Mouse (Mus musculus) MEL (cell line): ENCODE data around the gene Dennd1a. TPM values are rescaled to one million over a fixed set of nuclear protein-coding genes. Genes with fewer than 3 reads are reported as not detected.

ENCODE experiments used
- DNase-seq: peaks from one replicate; pipeline ENCODE4 v3.0.0; 2011; ENCODE audit warnings: low read depth, low spot score
- H3K27ac ChIP-seq: 2 replicates; pipeline ENCODE4 v1.5.1; 2012; ENCODE audit warnings: low read depth, mild to moderate bottlenecking, control low read depth, low read length, moderate library complexity; ENCODE audit not compliant: control insufficient read depth
- H3K27me3 ChIP-seq, 2 experiments: fragments of 150-350 bp in 1 of 2; sonication (generic) in 1 of 2; 2 replicates each; pipeline ENCODE4 v1.6.1; 2012; ENCODE audit warnings: low read length in 2 of 2, mild to moderate bottlenecking in 2 of 2, improper control_type of control experiment in 1 of 2, moderate library complexity in 1 of 2; ENCODE audit not compliant: insufficient read depth in 2 of 2, control insufficient read depth in 1 of 2
- H3K36me3 ChIP-seq, 2 experiments: 2 replicates each; pipeline ENCODE4 v1.6.1; 2012 to 2014; ENCODE audit warnings: low read length in 2 of 2, improper control_type of control experiment in 1 of 2, inconsistent platforms in 1 of 2, mild to moderate bottlenecking in 1 of 2; ENCODE audit not compliant: insufficient read depth in 2 of 2, control insufficient read depth in 1 of 2
- H3K4me1 ChIP-seq, 2 experiments: fragments of 150-350 bp in 1 of 2; sonication (generic) in 1 of 2; 2 replicates each; pipeline ENCODE4 v1.6.1; 2012; ENCODE audit warnings: low read length in 2 of 2, improper control_type of control experiment in 1 of 2, mild to moderate bottlenecking in 1 of 2; ENCODE audit not compliant: insufficient read depth in 2 of 2, control insufficient read depth in 1 of 2
- H3K4me3 ChIP-seq, 2 experiments: fragments of 150-350 bp in 1 of 2; sonication (generic) in 1 of 2; 2 replicates each; pipeline ENCODE4 v1.5.1; 2012; ENCODE audit warnings: low read depth in 2 of 2, low read length in 2 of 2, mild to moderate bottlenecking in 2 of 2, moderate library complexity in 2 of 2, control low read depth in 1 of 2, improper control_type of control experiment in 1 of 2; ENCODE audit not compliant: control insufficient read depth in 1 of 2, insufficient read depth in 1 of 2
- H3K79me2 ChIP-seq: 2 replicates; pipeline ENCODE4 v1.6.1; 2012; ENCODE audit warnings: mild to moderate bottlenecking, low read length, moderate library complexity; ENCODE audit not compliant: control insufficient read depth, poor library complexity, insufficient read depth
- H3K9ac ChIP-seq: 2 replicates; pipeline ENCODE4 v1.6.1; 2012; ENCODE audit warnings: low read depth, mild to moderate bottlenecking, control low read depth, low read length, moderate library complexity; ENCODE audit not compliant: control insufficient read depth, poor library complexity, severe bottlenecking
- H3K9me3 ChIP-seq: fragments of 150-350 bp; sonication (generic); replicated peaks from 2 replicates; pipeline ENCODE4 v1.6.1; 2012; ENCODE audit warnings: mild to moderate bottlenecking, low read length, improper control_type of control experiment, moderate library complexity; ENCODE audit not compliant: insufficient read depth
- BHLHE40 ChIP-seq: IDR thresholded peaks from 2 replicates; pipeline ENCODE4 v1.6.1; 2012; ENCODE audit warnings: low read depth, mild to moderate bottlenecking, inconsistent platforms, low read length, improper control_type of control experiment, borderline replicate concordance
- CHD1 ChIP-seq: IDR thresholded peaks from 2 replicates; pipeline ENCODE4 v1.6.1; 2012; ENCODE audit warnings: low read depth, mild to moderate bottlenecking, inconsistent platforms, low read length, improper control_type of control experiment
- CHD2 ChIP-seq: IDR thresholded peaks from 2 replicates; pipeline ENCODE4 v1.6.1; 2011; ENCODE audit warnings: low read length, improper control_type of control experiment
- ELF1 ChIP-seq: IDR thresholded peaks from 2 replicates; pipeline ENCODE4 v1.6.1; 2014; ENCODE audit warnings: low read depth, mild to moderate bottlenecking, inconsistent platforms, low read length, improper control_type of control experiment, moderate library complexity
- ETS1 ChIP-seq: IDR thresholded peaks from 2 replicates; pipeline ENCODE4 v1.6.1; 2012; ENCODE audit warnings: low read depth, mild to moderate bottlenecking, inconsistent platforms, low read length, improper control_type of control experiment, moderate library complexity
- GABPA ChIP-seq: IDR thresholded peaks from 2 replicates; pipeline ENCODE4 v1.6.1; 2012; ENCODE audit warnings: low read depth, mild to moderate bottlenecking, inconsistent platforms, low read length, improper control_type of control experiment, moderate library complexity
- GATA1 ChIP-seq: IDR thresholded peaks from 2 replicates; pipeline ENCODE4 v1.6.1; 2011; ENCODE audit warnings: low read depth, low read length, improper control_type of control experiment
- HCFC1 ChIP-seq: IDR thresholded peaks from 2 replicates; pipeline ENCODE4 v1.6.1; 2012; ENCODE audit warnings: low read depth, mild to moderate bottlenecking, inconsistent platforms, low read length, improper control_type of control experiment, moderate library complexity
- KAT2A ChIP-seq: conservative IDR thresholded peaks from 2 replicates; pipeline ENCODE4 v1.6.1; 2012; ENCODE audit warnings: low read depth, low read length, improper control_type of control experiment, inconsistent platforms
- MAFK ChIP-seq: IDR thresholded peaks from 2 replicates; pipeline ENCODE4 v1.6.1; 2011; ENCODE audit warnings: low read depth, mild to moderate bottlenecking, low read length, improper control_type of control experiment, borderline replicate concordance
- MAX ChIP-seq: IDR thresholded peaks from 2 replicates; pipeline ENCODE4 v1.6.1; 2011; ENCODE audit warnings: low read length, improper control_type of control experiment
- MAZ ChIP-seq: IDR thresholded peaks from 2 replicates; pipeline ENCODE4 v1.6.1; 2012; ENCODE audit warnings: low read depth, mild to moderate bottlenecking, inconsistent platforms, low read length, improper control_type of control experiment
- MEF2A ChIP-seq: IDR thresholded peaks from 2 replicates; pipeline ENCODE4 v1.6.1; 2014; ENCODE audit warnings: low read depth, mild to moderate bottlenecking, inconsistent platforms, low read length, improper control_type of control experiment; ENCODE audit not compliant: poor library complexity, insufficient replicate concordance, severe bottlenecking; ENCODE audit errors: extremely low read depth
- POLR2AphosphoS2 ChIP-seq: IDR thresholded peaks from 2 replicates; pipeline ENCODE4 v1.6.1; 2011; ENCODE audit warnings: low read length, improper control_type of control experiment
- POLR2AphosphoS5 ChIP-seq: IDR thresholded peaks from 2 replicates; pipeline ENCODE4 v1.6.1; 2012; ENCODE audit warnings: low read depth, borderline replicate concordance, mild to moderate bottlenecking, inconsistent platforms, low read length, moderate library complexity, mixed read lengths
- SIN3A ChIP-seq: IDR thresholded peaks from 2 replicates; pipeline ENCODE4 v1.6.1; 2012; ENCODE audit warnings: low read length, improper control_type of control experiment, inconsistent platforms
- SMC3 ChIP-seq: IDR thresholded peaks from 2 replicates; pipeline ENCODE4 v1.6.1; 2011; ENCODE audit warnings: low read depth, low read length, improper control_type of control experiment
- TBP ChIP-seq: IDR thresholded peaks from 2 replicates; pipeline ENCODE4 v1.8.0; 2011; ENCODE audit warnings: low read depth, low read length, improper control_type of control experiment
- TCF12 ChIP-seq: IDR thresholded peaks from 2 replicates; pipeline ENCODE4 v1.6.1; 2014; ENCODE audit warnings: low read depth, mild to moderate bottlenecking, inconsistent platforms, low read length, improper control_type of control experiment, moderate library complexity
- UBTF ChIP-seq: IDR thresholded peaks from 2 replicates; pipeline ENCODE4 v1.6.1; 2012; ENCODE audit warnings: low read depth, mild to moderate bottlenecking, inconsistent platforms, low read length, improper control_type of control experiment, moderate library complexity, borderline replicate concordance; ENCODE audit not compliant: insufficient read depth
- USF2 ChIP-seq, 2 experiments: IDR thresholded peaks; 2 replicates each; pipeline ENCODE4 v1.6.1; 2011 to 2012; ENCODE audit warnings: improper control_type of control experiment in 2 of 2, low read length in 2 of 2, borderline replicate concordance in 1 of 2, inconsistent platforms in 1 of 2, low read depth in 1 of 2, mild to moderate bottlenecking in 1 of 2; ENCODE audit not compliant: insufficient read depth in 1 of 2
- ZKSCAN1 ChIP-seq: IDR thresholded peaks from 2 replicates; pipeline ENCODE4 v1.6.1; 2012; ENCODE audit warnings: low read depth, mild to moderate bottlenecking, inconsistent platforms, low read length, improper control_type of control experiment, moderate library complexity
- ZMIZ1 ChIP-seq: IDR thresholded peaks from 2 replicates; pipeline ENCODE4 v1.6.1; 2012; ENCODE audit warnings: low read depth, mild to moderate bottlenecking, inconsistent platforms, low read length, improper control_type of control experiment, moderate library complexity
- ZNF384 ChIP-seq: IDR thresholded peaks from 2 replicates; pipeline ENCODE4 v1.6.1; 2012; ENCODE audit warnings: low read depth, mild to moderate bottlenecking, inconsistent platforms, low read length, improper control_type of control experiment
- polyA plus RNA-seq, 2 experiments: library from polyadenylated mRNA; stranded (reverse) in 1 of 2; unstranded in 1 of 2; fragments of >175 nt in 1 of 2; fragments of >200 nt in 1 of 2; gene quantifications; 2 replicates each; pipeline versions ENCODE4 v1.2.1 to v1.2.4; 2012; ENCODE audit warnings: low replicate concordance in 2 of 2, low read depth in 1 of 2; ENCODE audit not compliant: insufficient read length in 2 of 2, insufficient read depth in 1 of 2, missing spikeins in 1 of 2
- total RNA-seq: library from RNA; depleted of rRNA; stranded (reverse); fragments of 300-350 nt; gene quantifications from 2 replicates; pipeline ENCODE4 v1.2.3, GENCODE M21; 2012

Dennd1a gene
- total and polyA plus RNA-seq, 3 experiments: 5.0 to 21.8 TPM; not detected in 1

DNA sequence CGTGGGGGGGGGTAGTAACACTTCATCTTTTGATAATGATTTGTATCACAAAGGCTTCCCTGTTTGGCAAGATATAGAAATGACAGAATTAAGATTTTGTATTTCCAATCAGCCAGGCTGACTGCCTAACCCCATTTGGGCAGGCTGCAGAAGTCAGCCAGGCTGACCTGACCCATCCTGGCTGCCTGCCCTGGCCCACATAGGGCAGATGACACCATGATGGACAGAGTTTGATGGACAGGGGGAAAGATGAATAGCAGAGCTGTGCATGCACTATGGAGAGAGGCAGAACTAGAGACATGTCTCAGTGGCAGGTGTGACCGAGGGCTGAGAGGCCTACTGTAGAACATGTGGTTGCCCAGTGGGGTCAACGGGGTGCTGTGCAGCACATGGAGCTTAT is 203.9 kb downstream of the Dennd1a start (continued):
- TF ChIP-seq KAT2A (no peak), ZKSCAN1 (no peak)

DNA sequence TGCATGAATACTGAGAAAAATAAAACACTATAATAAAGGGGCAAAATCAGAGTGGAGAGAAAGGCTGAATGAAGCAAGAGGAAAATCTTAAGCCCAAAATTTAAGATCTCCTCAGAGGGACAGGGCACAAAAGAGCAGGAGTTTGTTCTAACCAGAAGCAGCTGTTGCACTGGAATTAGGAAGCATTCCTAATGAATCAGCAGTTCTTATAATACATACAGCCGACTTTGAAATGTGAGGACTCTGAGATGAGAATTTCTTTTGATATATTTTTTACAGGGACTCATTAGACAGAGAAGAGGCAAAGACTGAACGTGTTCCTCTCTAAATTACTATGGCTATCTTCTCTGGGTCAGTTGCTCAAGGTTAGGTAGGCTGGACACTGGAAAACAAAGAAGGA is 212.7 kb downstream of the Dennd1a start:
- Histone ChIP-seq H3K4me3 (no peak overlapping the region), H3K9me3 (no peaks in the 10 kb centered on the region), H3K36me3 (peaks cover 0 to 4% of the 10 kb centered on the region in 2 experiments; a peak in 2 of 4 replicates), H3K79me2 (no peaks in the 10 kb centered on the region), H3K9ac (no peak overlapping the region), H3K27me3 (no peaks in the 10 kb centered on the region), H3K4me1 (no peaks in the 10 kb centered on the region; a peak in 1 of 4 replicates), H3K27ac (no peak overlapping the region)
- no peak for DNase-seq
- TF ChIP-seq ZNF384: no peak
- no peak for TF ChIP-seq GABPA
- TF ChIP-seq ZMIZ1: no peak
- TF ChIP-seq MAZ: no peak
- no peak for TF ChIP-seq SMC3
- no peak for TF ChIP-seq SIN3A

DNA sequence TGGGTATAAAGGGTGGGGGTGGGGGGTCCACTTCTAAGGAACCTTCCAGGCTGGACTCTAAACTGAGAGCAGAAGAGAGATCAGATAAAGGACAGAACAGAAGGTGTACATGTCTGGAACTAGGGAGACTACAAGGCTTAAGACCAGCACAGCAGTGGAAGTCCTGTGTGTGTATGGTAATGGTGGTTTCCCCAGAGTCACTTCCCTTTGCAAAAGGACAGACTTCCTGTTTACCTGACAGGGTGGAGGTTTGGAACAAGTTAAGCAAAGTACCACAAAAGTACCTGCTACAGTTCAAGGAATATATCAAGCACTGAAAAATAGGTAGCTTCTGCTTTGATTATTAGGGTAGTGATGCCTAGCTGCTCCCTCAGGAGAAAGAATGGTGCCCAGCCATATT is 215.1 kb downstream of the Dennd1a start:
- Histone ChIP-seq H3K27me3 (no peaks in the 10 kb centered on the region), H3K9me3 (no peaks in the 10 kb centered on the region), H3K27ac (no peak overlapping the region), H3K4me1 (no peaks in the 10 kb centered on the region; a peak in 1 of 4 replicates), H3K79me2 (no peaks in the 10 kb centered on the region), H3K4me3 (no peak overlapping the region), H3K9ac (no peak overlapping the region), H3K36me3 (peaks cover 0 to 4% of the 10 kb centered on the region in 2 experiments; a peak in 2 of 4 replicates)
- DNase-seq: peak; percentile 24
- TF ChIP-seq BHLHE40: no peak
- TF ChIP-seq MAFK: no peak
- no peak for TF ChIP-seq USF2 (IDR thresholded peaks at IDR 0.05; ENCODE audit: borderline replicate concordance in 1 of 2, insufficient read depth in 1 of 2, low read depth in 1 of 2, low read length in 2 of 2)
- no peak for TF ChIP-seq TBP
- TF ChIP-seq CHD2: no peak
- TF ChIP-seq SIN3A: no peak
- TF ChIP-seq MEF2A: no peak
- no peak for TF ChIP-seq POLR2AphosphoS5
- no peak for TF ChIP-seq ETS1
- TF ChIP-seq ZKSCAN1: no peak
- TF ChIP-seq TCF12: no peak
- TF ChIP-seq KAT2A: no peak
- TF ChIP-seq HCFC1: no peak
- no peak for TF ChIP-seq MAX
- TF ChIP-seq ZMIZ1: no peak
- TF ChIP-seq UBTF: no peak
- TF ChIP-seq POLR2AphosphoS2: no peak
- no peak for TF ChIP-seq GATA1
- TF ChIP-seq ELF1: no peak
- no peak for TF ChIP-seq CHD1
